8 mouse cellular contexts compared by ENCODE assay signal in the genomic region with DNA sequence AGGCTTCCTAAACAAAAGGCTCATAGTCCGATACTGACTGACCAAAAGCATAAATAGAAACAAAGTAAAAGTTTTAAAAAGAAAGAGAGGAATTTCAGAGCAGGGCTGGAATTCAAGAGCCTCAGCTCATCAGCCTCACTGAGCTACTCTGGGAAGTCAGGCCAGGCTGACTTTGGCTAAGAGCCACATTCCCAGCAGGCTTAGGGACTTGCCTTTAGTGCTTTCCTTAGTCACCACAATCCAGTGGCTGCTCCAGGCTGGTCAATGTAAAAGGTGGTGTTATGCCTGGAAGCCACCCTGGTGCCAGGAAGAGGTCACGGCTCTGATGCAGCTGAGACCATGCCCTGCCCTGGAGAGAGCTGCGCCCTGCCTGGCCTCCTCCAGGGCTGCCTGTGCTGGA. TPM values are rescaled to one million over a fixed set of nuclear protein-coding genes. Genes with fewer than 3 reads are reported as not detected.
DNase-seq lines count a peak whose midpoint lies in the region; ATAC-seq and TF ChIP-seq lines count a peak whose summit lies in the region.
"Had no signal": no experiment of that assay in that cellular context is flagged by ENCODE, and none has a peak within 500 bp of the region (broad histone marks: within the 10 kb centered on the region; RNA-seq: fewer than 3 reads in every experiment).

No protein-coding gene starts in this region.

- peak; percentile 31; the same call in 1 of the 2 replicates for ATAC-seq in kidney, embryonic 16.5 days (ENCODE audit: low FRiP score, low TSS enrichment)
- peak; percentile 56 for ATAC-seq in Patski
- peak; percentile 74; the same call in 1 of the 2 replicates for ATAC-seq in cerebellum, adult (ENCODE audit: insufficient number of reproducible peaks, low FRiP score, low TSS enrichment)
- no peak for ATAC-seq in inflammation-experienced regulatory T-cells, adult 6 months

- H3K9me3 ChIP-seq in kidney, embryonic 16.5 days (ENCODE audit: low read length) = no peaks in the 10 kb centered on the region
- H3K9me3 ChIP-seq: midbrain, embryonic 12.5 days had no signal

- in situ Hi-C loops in Patski (cut with MboI; ENCODE audit: low pct_unique_long_range_greater_than_20kb) = no loop called here

- no peaks in the 10 kb centered on the region for H3K36me3 ChIP-seq in kidney, embryonic 16.5 days (ENCODE audit: insufficient read depth, low read length)
- H3K36me3 ChIP-seq: midbrain, embryonic 12.5 days had no signal

- H3K4me3 ChIP-seq in kidney, embryonic 16.5 days (ENCODE audit: low read length) = no peak overlapping the region
- H3K4me3 ChIP-seq: midbrain, embryonic 12.5 days had no signal

- H3K9ac ChIP-seq in kidney, embryonic 16.5 days (replicated peaks; ENCODE audit: low read length) = no peak overlapping the region
- H3K9ac ChIP-seq: midbrain, embryonic 12.5 days had no signal

- POLR2A ChIA-PET in Patski (lab: Charles Lee) = no interaction called here

- no peak overlapping the region for H3K27ac ChIP-seq in kidney, embryonic 16.5 days (ENCODE audit: low read length)
- H3K27ac ChIP-seq: midbrain, embryonic 12.5 days had no signal

- intact Hi-C loops in left cerebral cortex, postnatal 4 days (cut with DNase I) = no loop called here

- H3K27me3 ChIP-seq in kidney, embryonic 16.5 days (ENCODE audit: insufficient read depth, low read length) = no peaks in the 10 kb centered on the region
- no peaks in the 10 kb centered on the region for H3K27me3 ChIP-seq in Patski
- H3K27me3 ChIP-seq: midbrain, embryonic 12.5 days had no signal

- H3K4me1 ChIP-seq in kidney, embryonic 16.5 days (ENCODE audit: insufficient read depth, low read length) = no peaks in the 10 kb centered on the region
- H3K4me1 ChIP-seq: midbrain, embryonic 12.5 days had no signal

- 77% methylated on average over 3 of the region's 3 CpGs for WGBS in kidney, embryonic 16.5 days

- no peak for DNase-seq in kidney, adult 9 months
- DNase-seq in Patski (ENCODE audit: low read depth, low spot score) = no peak
- peak; percentile 81 for DNase-seq in left cerebral cortex, postnatal 4 days
- no peak for DNase-seq in ovary, adult 18-20 months (ENCODE audit: low spot score)

- CTCF ChIA-PET in Patski (lab: Charles Lee) = no interaction called here

- no peak for TF ChIP-seq CTCF in Patski (IDR thresholded peaks at IDR 0.05)

- no peak overlapping the region for H3K4me2 ChIP-seq in kidney, embryonic 16.5 days (replicated peaks; ENCODE audit: low read depth, low read length)
- H3K4me2 ChIP-seq: midbrain, embryonic 12.5 days had no signal

RNA-seq across cellular contexts. Expression of gene Eif4e1b, which starts 3.2 kb away (rescaled TPM):
- not detected in 2 replicates for polyA plus RNA-seq in kidney, embryonic 16.5 days (2015; fragmentation: Nextera tagmentation; extraction: Ambion mirVana)
- not detected for polyA plus RNA-seq in Patski (2021)
- not detected for total RNA-seq in left cerebral cortex, postnatal 4 days (2021)
- polyA plus RNA-seq in inflammation-experienced regulatory T-cells, adult 6 months (2017; shearing (Covaris generic)) = not detected
- polyA plus RNA-seq: midbrain, embryonic 12.5 days had no signal

RNA-seq across cellular contexts. Expression of gene Tspan17, which starts 8.6 kb away (rescaled TPM):
- polyA plus RNA-seq in kidney, embryonic 16.5 days (2015; fragmentation: Nextera tagmentation; extraction: Ambion mirVana) = 12.6 and 14.3 TPM in 2 replicates
- 35.3 TPM for polyA plus RNA-seq in Patski (2021)
- 10 to 100 TPM; 41.2 to 63.8 TPM for total RNA-seq in left cerebral cortex, postnatal 4 days (2021)
- polyA plus RNA-seq in inflammation-experienced regulatory T-cells, adult 6 months (2017; shearing (Covaris generic)) = 1 to 10 TPM; 1.5 to 6.7 (median 2.2) TPM

RNA-seq across cellular contexts. Expression of gene Sncb, which starts 14.2 kb away (rescaled TPM):
- not detected in 2 replicates for polyA plus RNA-seq in kidney, embryonic 16.5 days (2015; fragmentation: Nextera tagmentation; extraction: Ambion mirVana)
- not detected for polyA plus RNA-seq in Patski (2021)
- 100 to 1,000 TPM; 331 to 383 TPM for total RNA-seq in left cerebral cortex, postnatal 4 days (2021)
- polyA plus RNA-seq in inflammation-experienced regulatory T-cells, adult 6 months (2017; shearing (Covaris generic)) = 1 to 10 TPM in 1 of 3 experiments, under 1 TPM in 1, not detected in 1; 0.87 to 2.3 TPM

RNA-seq across cellular contexts. Expression of gene Gprin1, which starts 30.9 kb away (rescaled TPM):
- 0.06 and 0.09 TPM in 2 replicates for polyA plus RNA-seq in kidney, embryonic 16.5 days (2015; fragmentation: Nextera tagmentation; extraction: Ambion mirVana)
- polyA plus RNA-seq in Patski (2021) = 0.17 TPM
- total RNA-seq in left cerebral cortex, postnatal 4 days (2021) = 100 to 1,000 TPM; 277 to 278 TPM
- polyA plus RNA-seq in inflammation-experienced regulatory T-cells, adult 6 months (2017; shearing (Covaris generic)) = not detected
